Mouse (Mus musculus) right cerebral cortex, postnatal 10 days (tissue): ENCODE data around the gene Dnajb12.

Experiments used
- DNase-seq, 2 experiments: peaks; one replicate each; pipeline ENCODE4 v3.0.0; 2021; ENCODE audit warnings: low spot score in 2 of 2

Dnajb12 gene

DNA sequence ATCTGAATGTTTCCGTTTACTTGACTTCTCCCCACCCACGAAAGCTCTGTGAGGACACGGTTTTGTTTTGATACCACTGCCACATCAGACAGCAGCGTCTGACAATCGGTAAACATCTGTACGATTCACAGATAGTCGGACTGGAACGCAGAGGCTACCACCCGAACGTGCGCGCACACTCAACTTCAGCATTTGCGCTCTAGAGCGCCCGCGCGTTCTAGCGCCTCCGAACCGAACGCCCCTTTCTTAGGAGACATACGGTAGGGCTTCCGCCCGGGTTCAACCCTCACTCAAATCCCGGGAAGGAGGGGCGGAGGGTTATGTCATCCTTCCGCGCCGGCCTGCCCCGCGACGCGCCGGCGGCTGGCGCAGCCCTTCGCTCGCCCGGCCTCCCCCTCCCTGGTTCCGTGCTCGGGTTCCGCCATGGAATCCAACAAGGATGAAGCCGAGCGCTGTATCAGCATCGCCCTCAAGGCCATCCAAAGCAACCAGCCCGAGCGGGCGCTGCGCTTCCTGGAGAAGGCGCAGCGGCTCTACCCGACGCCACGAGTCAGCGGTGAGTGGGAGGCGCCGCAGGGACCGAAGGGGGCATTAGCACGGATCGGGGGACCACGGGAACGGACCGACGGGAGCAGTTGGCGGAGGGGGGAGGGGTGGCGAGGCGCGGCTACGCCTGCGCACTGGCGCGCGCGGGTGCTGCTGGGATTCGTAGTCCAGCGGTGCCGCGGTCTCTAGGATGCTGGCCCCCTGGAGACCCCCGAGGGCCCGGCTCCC, at the start of gene Dnajb12:
Gene Dnajb12, plus strand, starts transcription at position 302 of the 774 bp plus-strand sequence.
- DNase-seq, result peak; percentile 96

DNA sequence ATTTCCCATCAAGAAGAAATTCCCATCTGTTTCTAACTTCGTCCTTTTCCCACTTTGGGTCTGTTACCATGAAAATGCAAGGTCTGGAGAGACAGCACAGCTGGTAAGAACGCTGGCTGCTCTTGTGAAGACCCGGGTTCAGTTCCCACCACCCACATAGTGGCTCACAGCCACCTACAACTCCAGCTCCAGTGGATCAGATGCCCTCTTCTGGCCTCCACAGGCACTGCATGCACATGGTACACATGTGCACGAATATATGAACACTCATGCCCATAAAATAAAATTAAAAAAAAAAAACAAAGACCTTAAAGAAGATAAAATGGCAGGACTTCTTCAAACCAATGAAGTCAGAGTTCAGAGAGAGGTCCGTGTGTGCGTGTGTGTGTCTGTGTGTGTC, 49.5 kb upstream of the Dnajb12 start:
- DNase-seq, result no peak

DNA sequence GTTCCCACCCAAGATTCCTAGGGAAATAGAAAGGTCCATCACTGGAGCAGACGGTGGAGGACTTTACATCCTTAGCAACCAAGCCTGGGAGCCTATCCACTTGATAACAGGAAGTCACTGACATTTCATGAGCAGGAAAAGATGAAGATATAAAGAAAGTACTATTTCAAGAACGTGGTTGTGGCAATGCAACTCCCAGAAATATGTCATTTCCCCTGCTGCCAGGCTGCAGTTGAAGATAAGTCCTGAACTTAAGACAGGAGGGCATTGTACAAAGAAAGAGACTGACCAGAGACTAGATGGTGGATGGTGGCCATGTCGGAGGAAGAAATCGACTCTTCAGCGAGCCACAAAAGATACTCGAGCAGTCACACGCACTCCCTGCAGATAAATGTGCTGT, 47.4 kb upstream of the Dnajb12 start:
- DNase-seq, result no peak

DNA sequence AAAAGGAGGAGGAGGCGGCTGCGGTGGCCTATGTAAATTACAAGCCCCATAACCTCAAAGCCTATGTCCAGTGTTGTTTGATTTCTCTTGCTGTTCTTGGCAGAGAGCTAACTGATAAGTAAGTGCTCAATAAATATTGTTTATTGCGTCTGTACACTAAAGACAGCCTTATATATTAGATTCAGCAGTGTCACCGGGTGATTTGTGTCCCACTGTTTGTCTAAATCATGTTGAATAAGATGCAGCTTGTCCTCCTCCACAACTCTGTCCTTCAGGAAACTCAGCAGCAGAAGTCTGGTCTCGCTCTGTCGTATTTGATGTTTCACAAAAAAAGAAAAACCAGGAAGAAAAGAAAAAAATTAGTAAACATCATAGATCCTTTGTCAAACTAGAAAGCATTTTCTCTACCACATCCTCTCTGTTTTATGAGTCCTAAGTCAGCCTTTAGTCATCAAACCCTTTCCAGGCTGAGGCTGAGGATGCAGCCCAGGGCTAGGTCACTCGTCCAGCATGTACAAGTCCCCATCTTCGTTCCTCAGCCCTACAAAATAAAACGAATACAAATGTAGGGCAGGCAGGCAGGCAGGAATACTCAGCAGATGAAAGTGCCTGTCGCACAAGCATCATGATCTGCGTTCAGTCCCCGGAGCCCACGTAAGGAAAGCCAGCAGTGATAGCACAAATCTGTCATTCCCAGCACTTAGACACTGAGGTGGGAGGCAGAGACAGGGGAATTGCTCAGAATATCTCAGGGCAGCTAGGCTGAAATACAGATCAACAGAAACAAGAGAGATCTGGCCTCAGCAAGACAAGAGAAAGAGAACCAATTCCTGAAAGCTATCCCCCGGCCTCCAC, 43.8 kb upstream of the Dnajb12 start:
- DNase-seq, result no peak

DNA sequence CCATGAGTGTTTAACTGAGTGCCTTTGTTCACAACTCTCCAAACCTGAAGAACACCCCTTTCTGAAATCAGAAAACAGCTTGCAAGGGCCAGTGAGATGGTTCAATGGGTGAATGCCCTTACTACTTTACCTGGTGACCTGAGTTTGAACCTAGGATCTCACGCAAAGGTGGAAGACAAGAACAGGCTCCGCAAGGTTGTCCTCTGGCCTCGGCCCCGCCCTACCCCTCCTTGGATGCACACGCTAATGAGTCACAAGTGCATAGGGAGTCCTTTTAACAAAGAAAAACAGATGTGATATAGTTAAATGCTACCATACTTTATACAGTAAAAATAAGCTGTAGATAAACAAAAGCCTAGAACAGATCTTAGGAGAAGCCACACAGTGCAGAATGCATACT, 41.9 kb upstream of the Dnajb12 start:
- DNase-seq, result no peak

DNA sequence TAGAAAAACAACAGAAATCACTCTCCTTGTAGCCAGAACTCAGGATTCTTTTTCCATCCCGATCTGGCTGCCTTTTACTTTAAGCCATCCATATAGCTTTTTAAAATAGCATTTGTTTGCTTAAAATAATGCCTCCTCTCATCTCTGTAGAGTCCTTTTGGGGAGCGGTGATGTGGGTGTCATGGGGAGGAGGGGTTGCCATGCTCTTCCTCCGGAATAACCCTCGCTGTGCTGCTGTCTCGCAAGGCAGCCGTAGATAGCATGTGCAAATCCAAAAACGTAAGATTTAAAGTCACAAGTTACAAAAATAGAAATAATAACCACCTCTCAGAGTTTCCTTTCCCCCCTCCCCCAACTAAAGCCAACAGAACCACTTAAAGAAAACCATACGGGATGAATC, 37.9 kb upstream of the Dnajb12 start:
- DNase-seq, result peak in 1 of 2 experiments; percentile 66

DNA sequence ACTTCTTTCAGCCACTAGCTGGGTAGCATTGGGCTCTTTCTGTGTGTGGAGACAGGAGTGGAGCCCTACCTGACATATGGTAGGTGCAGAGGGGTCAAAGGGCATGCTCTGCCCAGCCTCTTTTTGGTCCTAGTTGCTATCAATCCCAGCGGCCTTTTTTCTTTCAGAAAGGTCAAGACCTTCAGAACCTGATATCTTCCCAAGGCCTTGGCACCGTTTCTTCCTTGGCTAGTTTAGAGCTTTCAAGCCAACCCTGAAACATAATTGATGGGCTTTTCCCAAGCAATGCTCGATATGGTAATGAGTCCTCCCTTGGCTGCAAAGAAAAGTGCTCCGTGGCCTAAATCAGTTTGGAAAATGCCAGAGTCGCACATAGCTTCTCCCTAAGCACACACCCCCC, 36.2 kb upstream of the Dnajb12 start:
- DNase-seq, result no peak

DNA sequence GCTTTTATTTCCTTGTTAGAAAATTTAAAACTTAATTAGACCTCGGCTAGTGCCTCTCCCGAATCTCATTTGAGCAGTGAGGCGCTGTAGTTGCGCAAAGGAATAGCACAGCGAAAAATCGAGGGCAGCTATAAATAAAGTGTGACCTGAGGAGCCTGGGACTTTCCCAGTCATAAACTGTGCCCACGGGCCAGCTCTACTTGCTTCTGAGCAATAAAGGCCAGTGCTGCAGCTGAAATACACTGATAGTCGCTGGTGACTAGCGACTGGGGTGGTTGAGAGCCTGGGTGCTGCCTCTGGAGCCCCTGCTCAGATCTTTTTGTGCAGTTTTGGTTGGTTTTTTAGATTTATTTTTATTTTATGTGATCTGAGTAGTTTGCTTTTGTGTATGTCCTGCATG, 34.7 kb upstream of the Dnajb12 start:
- DNase-seq, result no peak

DNA sequence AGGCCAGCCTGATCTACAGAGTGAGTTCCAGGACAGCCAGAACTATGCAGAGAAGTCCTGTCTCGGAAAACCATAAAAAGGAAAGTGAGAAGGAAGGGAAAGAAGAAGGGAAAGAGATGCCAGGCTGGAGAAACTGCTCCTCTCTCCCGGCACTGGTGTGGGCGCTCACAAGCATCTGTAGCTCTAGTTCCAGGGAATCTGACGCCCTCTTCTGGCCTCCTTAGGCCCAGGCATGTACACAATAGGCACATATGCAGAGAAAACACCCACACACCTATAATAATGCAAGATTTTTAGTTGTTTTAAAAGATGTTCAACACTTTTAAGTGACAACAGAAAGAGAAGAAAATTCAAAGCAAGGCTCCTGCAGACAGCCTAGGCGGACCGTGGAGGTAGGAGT, 32.9 kb upstream of the Dnajb12 start:
- peak; percentile 62 to 64 for DNase-seq

DNA sequence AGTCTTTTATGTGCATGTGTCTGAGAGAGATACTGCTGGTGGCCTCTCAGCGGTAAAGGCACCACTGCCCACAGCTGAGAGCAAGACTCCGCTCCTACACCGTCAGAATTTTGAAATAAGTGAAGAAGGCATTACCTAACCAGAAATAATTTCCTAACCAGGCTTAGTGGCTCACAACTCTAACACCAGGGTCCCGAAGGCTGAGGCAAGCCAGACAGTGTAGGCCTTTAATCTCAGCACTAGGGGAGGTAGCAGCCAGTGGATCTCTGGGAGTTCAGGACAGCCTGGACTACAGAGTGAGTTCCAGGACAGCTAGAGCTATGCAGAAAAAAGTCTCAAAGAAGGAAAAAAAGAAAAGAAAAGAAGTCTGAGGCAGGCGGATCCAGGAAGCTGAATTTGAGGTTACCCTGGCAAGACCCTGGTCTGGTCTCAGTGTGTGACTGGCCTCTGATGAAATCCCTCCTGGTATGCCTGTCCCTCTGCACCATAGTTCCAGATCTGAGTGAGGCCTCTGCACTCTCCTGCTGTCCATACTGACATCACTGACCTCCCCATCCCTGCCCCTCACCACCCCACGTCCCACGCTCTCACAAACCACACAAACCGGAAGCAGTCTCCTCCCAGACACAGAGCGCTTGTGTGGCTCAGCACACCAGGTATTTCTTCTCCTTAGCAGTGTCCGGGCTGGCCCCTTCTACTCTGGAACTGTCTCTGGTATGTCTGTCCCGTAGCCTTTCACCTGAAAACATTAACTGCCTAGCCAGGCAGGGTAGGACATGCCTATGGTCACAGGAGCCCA, 31.1 kb upstream of the Dnajb12 start:
- DNase-seq, result no peak

DNA sequence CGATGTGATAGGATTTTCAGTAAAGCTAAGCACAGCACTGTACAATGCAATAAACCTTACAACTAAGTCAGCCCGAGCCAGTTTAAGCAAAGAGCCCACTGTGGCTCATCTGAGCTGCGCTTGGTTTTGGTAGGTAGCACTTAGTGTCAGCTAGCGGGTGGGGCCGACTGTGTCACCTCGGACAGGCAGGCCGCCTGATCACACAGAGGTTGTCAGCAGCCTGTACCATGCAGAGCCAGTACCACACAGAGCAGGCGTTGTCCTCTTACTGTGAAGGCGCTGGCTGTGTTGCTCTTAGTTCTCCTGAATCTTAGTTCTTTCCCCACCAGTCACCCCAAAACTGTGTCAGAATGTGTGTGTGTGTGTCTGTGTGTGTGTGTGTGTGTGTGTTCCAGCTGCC, 30.4 kb upstream of the Dnajb12 start:
- DNase-seq, result no peak

DNA sequence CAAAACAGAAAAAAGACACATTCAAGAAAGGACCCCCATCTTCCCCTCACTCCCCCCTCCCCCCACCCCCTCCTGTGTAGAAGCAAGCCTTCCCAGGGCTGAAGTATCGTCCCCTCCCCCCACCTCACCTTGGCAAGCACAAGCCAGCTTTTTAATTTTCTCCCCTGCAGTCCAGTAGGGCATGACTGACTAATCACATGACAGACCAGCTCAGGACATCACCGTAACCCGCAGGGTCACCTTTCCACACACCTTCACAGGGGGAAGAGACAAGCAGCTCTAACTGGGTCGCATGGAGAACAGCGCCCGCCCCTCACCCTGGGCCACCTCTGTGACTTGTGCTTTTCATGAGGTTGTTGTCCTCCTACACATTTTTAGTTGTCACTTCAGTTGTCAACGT, 30.0 kb upstream of the Dnajb12 start:
- no peak for DNase-seq

DNA sequence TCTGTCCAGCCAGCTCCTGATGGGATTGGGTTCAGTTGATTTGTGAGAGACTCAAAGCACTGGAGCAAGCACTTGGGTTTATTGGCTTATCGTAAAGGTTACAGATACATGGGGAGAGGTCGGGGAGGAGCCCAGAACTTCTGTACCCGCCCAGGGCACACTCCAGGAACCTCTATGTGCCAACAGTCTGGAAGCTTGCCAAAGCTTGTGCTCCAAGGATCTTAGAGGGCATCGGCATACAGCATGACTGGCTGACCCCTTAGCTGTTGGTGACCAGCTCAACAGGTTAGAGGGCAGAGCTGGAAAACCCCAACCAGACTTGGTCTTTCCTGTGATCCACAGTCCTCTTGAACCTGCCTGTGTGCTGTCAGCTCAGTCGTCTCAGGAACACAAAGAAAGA, 22.2 kb upstream of the Dnajb12 start:
- DNase-seq, result no peak

DNA sequence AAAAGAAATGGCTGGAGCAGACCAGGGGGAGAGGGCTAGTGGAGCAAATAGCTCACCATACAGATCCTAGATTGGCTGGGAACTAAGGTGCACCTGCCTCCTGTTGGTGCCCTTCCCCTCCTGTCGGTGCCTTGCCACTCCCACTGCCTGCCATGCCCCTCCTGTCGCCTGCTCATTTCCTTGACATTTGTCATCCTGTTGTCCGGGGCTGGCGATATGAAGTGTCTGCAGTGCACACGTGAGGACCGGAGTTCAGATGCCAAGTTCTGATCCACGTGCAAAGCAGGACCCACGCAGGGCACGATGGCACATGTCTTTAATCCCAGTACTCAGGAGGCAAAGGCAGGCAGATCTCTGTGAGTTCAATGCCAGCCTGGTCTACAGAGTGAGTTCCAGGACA, 18.7 kb upstream of the Dnajb12 start:
- DNase-seq, result no peak

DNA sequence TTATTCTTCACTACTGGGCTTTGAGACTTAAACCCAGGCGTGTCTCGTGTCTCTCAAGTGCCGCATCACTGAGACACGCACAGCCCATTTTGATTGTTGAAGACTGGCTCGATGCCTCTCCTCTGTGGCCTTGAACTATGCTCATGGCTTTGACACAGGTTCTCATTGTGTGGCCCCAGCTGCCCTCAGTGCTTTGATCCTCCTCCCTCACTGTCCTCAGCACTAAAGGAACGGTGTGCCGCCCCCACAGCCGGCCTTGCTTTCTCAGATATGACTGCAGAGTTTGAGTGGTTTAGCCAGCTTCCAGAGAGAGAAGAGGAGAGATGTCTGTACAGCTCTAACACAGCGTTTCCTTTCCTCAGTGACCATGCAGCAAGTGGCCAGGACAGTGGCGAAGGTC, 18.2 kb upstream of the Dnajb12 start:
- no peak for DNase-seq

DNA sequence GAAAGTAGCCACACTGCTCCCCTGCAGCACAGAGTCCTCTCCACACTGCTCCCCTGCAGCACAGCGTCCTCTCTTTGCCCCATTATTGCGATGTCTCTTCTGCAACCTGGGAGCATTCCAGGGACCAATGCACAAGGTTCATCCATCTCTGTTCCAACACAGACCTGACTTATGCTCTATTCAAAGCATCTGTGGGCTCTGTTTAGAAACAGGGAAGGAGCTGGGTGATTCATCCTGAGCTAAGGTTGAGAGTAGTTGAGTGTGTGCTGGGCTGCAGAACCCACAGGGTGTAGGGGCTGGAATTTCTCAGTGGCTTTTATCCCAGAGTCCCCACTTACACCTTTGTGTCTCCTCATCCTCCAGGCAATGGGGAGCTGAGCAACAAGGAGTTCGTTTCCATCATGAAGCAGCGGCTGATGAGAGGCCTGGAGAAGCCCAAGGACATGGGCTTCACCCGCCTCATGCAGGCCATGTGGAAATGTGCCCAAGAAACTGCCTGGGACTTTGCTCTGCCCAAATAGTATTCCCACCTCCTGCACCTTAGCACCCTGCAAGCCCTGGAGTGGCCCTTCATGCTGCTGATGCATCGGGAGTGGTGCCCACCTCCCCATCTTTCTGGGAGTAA, 16.4 kb upstream of the Dnajb12 start:
- DNase-seq, result no peak

DNA sequence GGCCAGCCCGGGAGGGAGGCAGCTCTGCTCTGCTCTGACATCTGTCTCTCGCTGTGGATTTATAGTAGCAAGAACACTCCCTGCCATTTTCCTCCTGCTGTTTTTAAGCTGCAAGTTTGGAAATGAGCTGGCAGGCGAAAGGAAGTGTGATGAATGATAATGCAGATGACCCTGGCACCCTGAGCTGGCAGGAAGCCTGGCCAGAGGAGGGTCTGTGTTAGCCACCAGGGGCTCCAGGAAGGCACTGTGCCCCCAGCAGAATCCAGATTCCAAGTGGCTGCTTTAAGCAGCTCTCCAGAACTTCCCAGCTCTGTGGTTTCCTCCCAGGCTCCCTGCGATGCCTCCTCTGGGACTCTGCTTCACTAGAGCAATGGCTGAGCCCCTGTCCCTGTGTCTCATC, 15.7 kb upstream of the Dnajb12 start:
- DNase-seq, result no peak

DNA sequence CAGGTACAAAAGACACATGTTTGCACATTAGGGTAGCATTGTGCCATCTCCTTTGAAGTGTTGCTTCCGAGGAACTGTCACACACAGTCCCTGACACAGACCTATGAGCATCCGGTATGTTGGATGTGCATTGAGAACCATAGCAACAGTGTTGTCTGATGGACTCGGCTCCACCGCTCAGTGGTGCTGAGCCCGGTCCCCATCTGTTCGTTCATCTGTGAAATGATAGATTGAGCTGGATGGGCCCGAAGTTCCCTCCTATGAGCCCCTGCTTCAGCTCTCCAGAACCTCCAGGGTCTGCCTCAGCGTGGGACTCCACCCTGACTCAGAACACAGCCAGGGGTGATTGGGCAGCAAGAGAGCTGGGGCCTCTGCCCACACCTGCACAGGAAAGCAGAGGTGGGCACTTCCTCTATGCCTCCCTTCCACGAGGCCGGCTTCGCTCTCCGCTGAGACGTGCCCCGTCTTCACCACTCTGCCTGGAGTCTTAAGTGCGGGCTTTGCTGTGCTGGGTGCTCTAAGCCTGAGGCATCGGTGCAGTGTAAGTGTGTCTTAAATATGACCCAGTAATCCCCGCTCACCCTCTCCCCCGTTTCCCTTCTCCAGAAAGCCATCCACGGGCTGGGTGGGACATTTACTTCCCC, 15.0 kb upstream of the Dnajb12 start:
- peak; percentile 62 to 70 for DNase-seq

DNA sequence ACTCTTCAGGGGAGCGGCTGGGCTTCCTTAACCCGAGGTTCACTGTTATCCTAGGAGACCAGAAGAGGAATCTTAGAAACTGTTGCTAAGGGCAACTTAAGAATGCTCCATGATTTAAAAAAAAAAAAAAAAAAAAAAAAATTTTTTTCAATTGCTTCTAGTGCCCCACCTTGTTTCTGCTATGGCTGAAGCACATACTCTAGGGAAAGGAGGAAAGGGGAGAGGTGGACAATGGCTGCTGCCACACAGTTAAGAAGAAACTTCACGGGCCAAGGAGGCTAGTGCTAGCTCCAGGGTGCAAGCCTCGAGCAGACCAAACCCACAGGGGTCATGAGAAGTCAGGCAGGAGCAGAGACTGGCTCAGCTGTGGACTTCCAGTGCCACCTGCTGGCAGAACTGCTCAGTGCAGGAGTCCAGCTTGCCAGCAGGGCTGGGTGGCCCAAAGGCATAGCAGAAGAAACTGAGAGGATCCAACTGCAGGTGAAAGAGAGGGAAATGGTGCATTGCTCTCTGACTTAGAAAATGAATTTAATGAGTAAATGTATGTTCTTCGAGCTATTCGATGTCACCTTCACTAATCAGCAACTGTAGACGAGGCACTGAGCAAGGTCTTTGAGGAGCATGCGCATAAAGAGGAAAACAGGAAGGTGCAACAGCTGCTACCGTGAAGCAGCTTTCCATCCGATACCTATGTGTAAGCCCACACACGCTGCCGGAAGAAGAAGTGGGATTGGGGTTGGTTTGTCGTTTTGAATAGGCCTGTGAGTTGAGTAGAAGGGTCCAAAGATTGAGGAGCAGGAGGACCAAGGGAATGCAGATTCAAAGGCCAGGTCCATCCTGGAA, 14.3 kb upstream of the Dnajb12 start:
- DNase-seq, result peak; percentile 88 to 91

DNA sequence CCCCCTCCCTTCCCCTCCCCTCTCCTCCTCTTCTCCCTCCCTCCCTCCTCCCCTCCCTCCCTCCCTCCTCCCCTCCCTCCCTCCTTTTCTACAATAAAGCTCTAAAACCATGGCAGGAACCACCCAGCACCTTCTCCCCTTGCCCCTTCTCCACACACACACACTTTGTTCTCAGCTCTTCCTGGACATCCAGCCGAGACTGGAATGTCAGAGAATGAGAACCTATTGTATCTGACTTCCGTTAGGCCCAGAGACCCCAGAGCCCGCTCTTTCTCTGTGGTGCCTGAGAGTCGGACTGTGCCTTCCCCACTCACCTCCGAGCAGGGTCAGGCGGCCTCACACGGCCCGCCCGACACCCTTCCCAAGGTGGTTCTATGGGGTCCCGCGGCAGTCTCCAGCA, 11.1 kb upstream of the Dnajb12 start:
- DNase-seq, result no peak
